Comparison of ENCODE assay signal across 19 mouse cellular contexts in the genomic region with DNA sequence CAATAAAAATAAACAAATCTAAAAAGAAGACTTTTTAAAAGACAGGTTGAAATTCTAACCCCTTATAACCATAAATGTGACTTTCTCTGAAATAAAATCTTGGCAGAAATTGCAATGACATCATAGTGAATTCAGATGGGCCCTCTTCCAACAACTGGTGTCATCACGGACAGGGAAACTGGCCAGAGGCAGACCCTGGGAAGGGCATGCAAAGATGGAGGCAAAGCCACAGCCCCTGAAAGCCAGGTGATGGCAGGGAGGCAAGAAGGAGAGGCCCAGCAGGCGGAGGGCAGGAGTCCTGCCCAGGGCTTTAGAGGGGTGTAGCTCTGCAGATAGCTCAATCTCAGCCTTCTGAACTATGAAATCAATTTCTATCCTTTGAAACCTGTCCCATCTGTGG. TPM values are rescaled to one million over a fixed set of nuclear protein-coding genes. Genes with fewer than 3 reads are reported as not detected.
A peak's percentile ranks its signal among the peaks of the same experiment; 100 is the strongest.
DNase-seq lines count a peak whose midpoint lies in the region; ATAC-seq and TF ChIP-seq lines count a peak whose summit lies in the region.
"Had no signal": no experiment of that assay in that cellular context is flagged by ENCODE, and none has a peak within 500 bp of the region (broad histone marks: within the 10 kb centered on the region; RNA-seq: fewer than 3 reads in every experiment).

No protein-coding gene starts in this region.

- no peak for TF ChIP-seq CTCF in layer of hippocampus, adult 2 months (conservative IDR thresholded peaks at IDR 0.05)
- TF ChIP-seq CTCF in midbrain, postnatal 0 days (IDR thresholded peaks at IDR 0.05) = no peak

- ATAC-seq in midbrain, postnatal 0 days (ENCODE audit: low FRiP score) = no peak
- ATAC-seq: forebrain, embryonic 13.5 days; forebrain, postnatal 0 days; intestine, embryonic 16.5 days had no signal

- H3K4me2 ChIP-seq in midbrain, postnatal 0 days (ENCODE audit: low read depth, low read length, poor library complexity, severe bottlenecking) = no peak overlapping the region
- H3K4me2 ChIP-seq: forebrain, embryonic 13.5 days; heart, embryonic 13.5 days; hindbrain, embryonic 15.5 days had no signal

- H3K9ac ChIP-seq in midbrain, postnatal 0 days (replicated peaks; ENCODE audit: low read length, poor library complexity, severe bottlenecking) = no peak overlapping the region
- H3K9ac ChIP-seq: forebrain, embryonic 13.5 days; forebrain, postnatal 0 days; heart, embryonic 13.5 days; hindbrain, embryonic 15.5 days had no signal

- no peaks in the 10 kb centered on the region for H3K9me3 ChIP-seq in midbrain, postnatal 0 days (ENCODE audit: low read length)
- H3K9me3 ChIP-seq: forebrain, embryonic 13.5 days; heart, embryonic 13.5 days; hindbrain, embryonic 15.5 days had no signal

- H3K4me1 ChIP-seq in midbrain, postnatal 0 days (ENCODE audit: insufficient read depth, low read length) = no peaks in the 10 kb centered on the region

- DNase-seq in adrenal gland, adult (ENCODE audit: inconsistent age in 2 of 2, low spot score in 1 of 2) = peak; percentile 54 to 85
- DNase-seq in adrenal gland, adult 8-10 months = no peak
- no peak for DNase-seq in layer of hippocampus, adult 2 months (ENCODE audit: low spot score in 2 of 2)
- no peak for DNase-seq in layer of hippocampus, postnatal 10 days (ENCODE audit: low spot score in 2 of 2)
- DNase-seq in adrenal gland, postnatal 14 days = peak; percentile 51
- DNase-seq in midbrain, postnatal 0 days (ENCODE audit: low spot score) = no peak
- DNase-seq in c-Kit-positive CD71-positive TER-119-positive erythroid progenitor cells, embryonic 14.5 days (ENCODE audit: low spot score) = no peak
- DNase-seq: cerebellum, adult 11 months; cerebellum, adult 8-10 months; cerebellum, postnatal 36 days; forebrain, postnatal 0 days; gastrocnemius, postnatal 14 days; heart, adult 2 months; heart, postnatal 36 days; kidney, adult 2 months had no signal

- H3K36me3 ChIP-seq in midbrain, postnatal 0 days (ENCODE audit: insufficient read depth, low read length) = no peaks in the 10 kb centered on the region
- H3K36me3 ChIP-seq: hindbrain, embryonic 15.5 days had no signal

- 80% methylated on average over 2 of the region's 2 CpGs for WGBS in midbrain, postnatal 0 days

- no peak overlapping the region for H3K4me3 ChIP-seq in layer of hippocampus, adult 2 months
- no peak overlapping the region for H3K4me3 ChIP-seq in midbrain, postnatal 0 days (ENCODE audit: low read depth, low read length)
- H3K4me3 ChIP-seq: forebrain, embryonic 13.5 days; heart, adult 2 months; heart, embryonic 13.5 days; hindbrain, embryonic 15.5 days had no signal

- H3K27me3 ChIP-seq in midbrain, postnatal 0 days (ENCODE audit: insufficient read depth, low read length) = no peaks in the 10 kb centered on the region
- H3K27me3 ChIP-seq: forebrain, embryonic 13.5 days; heart, embryonic 13.5 days; hindbrain, embryonic 15.5 days had no signal

- peak overlapping the region; percentile 70 for H3K27ac ChIP-seq in layer of hippocampus, adult 2 months
- H3K27ac ChIP-seq in midbrain, postnatal 0 days (ENCODE audit: low read depth, low read length) = no peak overlapping the region
- H3K27ac ChIP-seq: forebrain, embryonic 13.5 days; heart, adult 2 months; heart, embryonic 13.5 days; hindbrain, embryonic 15.5 days had no signal

RNA-seq across cellular contexts. Expression of gene Tiam1, which starts 39.8 kb away (rescaled TPM):
- 100 to 1,000 TPM in 1 of 4 experiments, 10 to 100 TPM in 3; 69.6 to 107 (median 85.5) TPM for total RNA-seq in adrenal gland, adult 8-10 months (2022)
- 100 to 1,000 TPM; 124 to 125 TPM for total RNA-seq in layer of hippocampus, adult 2 months (2021)
- total RNA-seq in layer of hippocampus, postnatal 10 days (2021) = 10 to 100 TPM; 68.4 to 75.3 TPM
- total RNA-seq in adrenal gland, postnatal 14 days (2021) = 64.1 and 72.8 TPM in 2 replicates
- 26.3 and 26.9 TPM in 2 replicates for total RNA-seq in midbrain, postnatal 0 days (2014; rRNA removed)
- 15.5 and 17.6 TPM in 2 replicates for polyA plus RNA-seq in midbrain, postnatal 0 days (2015; fragmentation: Nextera tagmentation; extraction: Ambion mirVana)

Comparison
In these comparisons a context has a peak if more than half of its experiments do, and no peak if none do; other contexts are left out.
1. DNase-seq: peak in adrenal gland, adult (2 of 2) and adrenal gland, postnatal 14 days (single experiment); none in adrenal gland, adult 8-10 months (single experiment), layer of hippocampus, adult 2 months (0 of 2), layer of hippocampus, postnatal 10 days (0 of 2), midbrain, postnatal 0 days (single experiment) and c-Kit-positive CD71-positive TER-119-positive erythroid progenitor cells, embryonic 14.5 days (single experiment).